Mouse (Mus musculus) liver, adult (tissue): Measurements from ENCODE around the gene Auts2.

ENCODE experiments used
- GATA4 ChIP-seq: IDR thresholded peaks from 2 replicates; pipeline ENCODE4 v1.6.1; 2014; ENCODE audit warnings: mild to moderate bottlenecking, low read length; ENCODE audit not compliant: insufficient replicate concordance

The Auts2 gene

DNA sequence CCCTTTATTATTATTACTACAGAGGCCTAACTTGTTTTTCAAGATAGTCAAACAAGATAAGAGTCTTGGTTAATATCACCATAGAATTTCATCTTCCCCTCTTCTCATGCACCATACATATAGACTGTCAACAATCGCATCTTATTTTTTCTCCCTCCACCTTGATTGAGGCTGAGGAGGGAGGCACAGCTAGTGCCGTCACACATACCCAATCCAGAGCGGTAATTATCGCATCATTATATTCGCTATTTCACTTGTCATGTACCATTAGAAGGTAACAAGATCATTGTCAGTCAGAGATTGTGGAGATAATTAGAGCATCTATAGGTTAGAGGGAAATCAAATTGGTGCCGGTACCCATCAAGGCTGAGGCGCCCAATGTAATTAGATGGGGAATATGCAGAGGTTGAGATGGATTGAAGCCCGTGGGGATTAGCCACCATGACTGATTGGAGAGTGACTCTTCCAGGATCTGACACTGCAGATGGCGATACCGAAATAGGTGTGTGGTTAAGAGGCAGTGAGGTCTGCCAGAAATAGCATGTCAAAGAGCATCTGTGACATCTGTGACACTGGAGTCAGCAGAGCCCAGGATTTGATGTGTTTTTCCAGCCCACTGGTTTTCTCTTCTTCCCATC, 1107.8 kb downstream of the Auts2 start:
- TF ChIP-seq GATA4: no peak

DNA sequence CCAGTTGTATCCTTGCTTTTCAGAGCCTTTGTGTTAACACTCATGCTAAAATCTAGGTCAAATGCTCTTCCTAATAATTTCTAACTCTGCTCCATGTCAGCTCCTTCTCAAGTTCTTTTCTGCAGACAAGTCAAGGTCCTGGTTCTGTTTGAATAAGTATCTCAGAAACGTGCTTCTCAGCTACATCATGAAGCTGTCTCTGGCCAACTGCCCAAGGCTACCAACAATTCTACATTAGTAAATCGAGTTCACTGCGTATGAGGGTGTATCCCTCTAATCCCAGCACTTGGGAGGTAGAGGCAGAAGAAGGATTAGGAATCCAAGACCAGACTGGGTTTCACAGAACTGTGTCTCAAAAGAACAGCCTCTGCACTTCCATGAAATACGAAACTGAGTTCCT, 1109.9 kb downstream of the Auts2 start:
- TF ChIP-seq GATA4: no peak

DNA sequence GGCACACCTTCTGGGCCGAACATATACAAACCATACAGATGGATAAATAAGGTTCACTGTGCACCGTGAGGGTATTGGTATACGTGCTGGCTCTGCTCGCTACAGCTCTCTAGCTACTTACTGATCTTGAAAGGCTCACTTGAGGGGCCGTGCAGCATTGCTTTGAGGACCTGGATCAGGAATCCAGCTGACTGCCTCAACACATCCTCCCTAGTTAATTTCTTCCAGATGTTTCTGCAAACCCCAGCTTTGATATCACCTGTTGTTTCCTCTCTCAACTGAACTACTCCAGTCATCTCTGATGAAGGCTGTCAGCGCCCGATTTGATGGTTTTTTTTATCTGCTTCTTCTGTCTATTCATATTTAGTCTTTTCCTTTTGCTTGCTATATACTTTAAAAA, 1111.2 kb downstream of the Auts2 start:
- TF ChIP-seq GATA4: no peak

DNA sequence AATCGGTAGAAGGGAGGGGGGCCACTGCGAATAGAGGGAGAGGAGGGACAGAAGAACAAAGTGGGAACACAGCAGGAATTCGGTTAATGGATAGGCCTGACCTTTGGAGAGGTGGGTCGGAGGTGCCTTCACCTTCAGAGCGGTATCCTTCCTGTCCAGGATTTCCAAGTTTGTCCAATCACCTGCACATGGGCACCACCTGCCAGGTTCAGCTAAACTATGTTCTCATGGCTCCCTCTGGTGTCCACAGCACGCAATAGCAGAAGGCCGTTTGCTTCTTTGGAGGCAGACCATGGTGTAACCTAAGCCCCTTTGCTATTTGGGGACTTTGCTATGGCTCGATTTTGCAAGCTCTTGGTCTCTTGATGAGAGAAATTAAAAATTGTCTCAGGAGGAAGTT, 1113.0 kb downstream of the Auts2 start:
- no peak for TF ChIP-seq GATA4

DNA sequence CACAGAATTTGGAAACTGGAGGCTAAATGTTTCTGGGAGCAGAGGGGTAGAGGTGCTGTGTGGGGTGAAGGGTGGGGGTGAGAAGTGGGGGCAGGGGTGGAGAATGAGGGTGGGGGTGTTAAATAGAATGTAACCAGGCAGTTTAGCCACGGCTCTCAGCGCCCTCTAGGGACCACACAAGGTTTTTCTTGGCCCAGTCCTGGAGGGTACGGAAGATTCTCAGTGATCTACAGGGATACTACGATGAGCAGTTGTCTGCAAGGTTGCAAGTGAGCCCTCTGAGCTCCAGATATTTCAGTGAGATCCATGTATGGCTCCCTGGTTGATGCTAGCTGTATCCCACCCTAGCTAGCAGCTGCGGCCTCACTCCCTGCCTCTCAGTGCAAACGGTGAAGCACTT, 1113.6 kb downstream of the Auts2 start:
- no peak for TF ChIP-seq GATA4

DNA sequence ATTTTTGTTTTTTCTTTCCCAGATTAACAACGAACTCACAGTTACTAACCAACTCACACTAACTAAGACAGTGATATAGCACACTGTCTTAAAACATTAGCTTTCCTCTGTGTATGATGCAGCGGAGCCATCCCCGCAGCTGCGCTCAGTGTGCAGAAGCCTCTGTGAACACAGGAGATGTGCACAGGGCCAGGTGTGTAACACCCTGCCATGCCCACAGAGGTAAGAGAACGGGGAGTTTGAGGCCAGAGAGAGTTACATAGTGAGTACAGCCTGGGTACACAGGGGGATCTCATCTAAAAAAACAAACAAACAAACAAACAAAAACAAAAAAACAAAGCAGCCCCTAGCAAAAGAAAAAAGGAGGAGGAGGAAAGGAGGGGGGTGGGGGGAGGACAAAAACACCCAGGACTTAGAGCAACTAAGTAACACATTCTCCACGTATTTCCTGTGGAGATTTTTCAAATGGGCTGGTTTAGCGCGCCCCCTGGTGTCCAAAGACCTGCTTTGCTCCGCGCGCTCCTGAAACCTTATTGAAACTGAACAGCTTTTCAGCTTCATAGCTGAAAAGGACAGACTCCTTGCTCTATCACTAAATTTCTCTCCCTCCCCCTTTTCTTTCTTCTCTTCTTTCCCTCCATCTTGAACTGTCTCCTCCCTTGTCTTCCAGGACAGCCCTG, 1115.3 kb downstream of the Auts2 start:
- TF ChIP-seq GATA4: no peak

DNA sequence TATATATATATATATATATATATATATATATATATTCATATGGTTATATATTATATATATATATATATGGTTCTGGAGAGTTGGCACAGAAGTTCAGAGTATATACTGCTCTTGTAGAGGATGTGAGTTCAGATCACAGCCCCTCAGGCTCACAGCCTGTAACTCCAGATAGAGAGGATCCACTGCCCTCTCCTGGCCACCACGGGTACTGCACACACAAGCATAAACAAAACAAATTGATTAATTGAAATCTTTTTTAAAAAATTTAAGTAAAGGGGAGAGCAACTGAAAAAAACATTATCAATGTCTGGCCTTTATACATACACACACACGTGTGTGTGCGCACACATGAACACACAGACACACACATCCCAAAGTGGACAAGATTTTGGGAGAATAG, 1120.4 kb downstream of the Auts2 start:
- TF ChIP-seq GATA4: no peak

DNA sequence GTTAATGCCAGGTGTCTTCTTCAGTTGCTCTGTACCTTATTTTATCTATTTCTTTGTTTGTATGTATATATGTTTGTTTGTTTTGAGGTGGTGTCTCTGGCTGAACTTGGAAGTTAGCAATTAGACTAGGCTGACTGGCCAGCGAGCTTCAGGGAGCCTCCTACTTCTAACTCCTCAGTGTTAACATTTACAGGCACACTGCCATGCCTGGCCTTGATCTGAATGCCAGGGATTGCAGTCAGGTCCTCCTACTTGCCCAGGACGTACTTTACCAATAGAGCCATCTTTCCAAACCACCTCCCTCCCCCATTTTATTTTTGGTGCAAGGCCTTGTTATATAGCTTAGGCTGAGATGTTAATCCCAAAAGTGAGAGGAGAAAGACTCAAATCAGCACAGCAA, 1122.7 kb downstream of the Auts2 start:
- no peak for TF ChIP-seq GATA4

DNA sequence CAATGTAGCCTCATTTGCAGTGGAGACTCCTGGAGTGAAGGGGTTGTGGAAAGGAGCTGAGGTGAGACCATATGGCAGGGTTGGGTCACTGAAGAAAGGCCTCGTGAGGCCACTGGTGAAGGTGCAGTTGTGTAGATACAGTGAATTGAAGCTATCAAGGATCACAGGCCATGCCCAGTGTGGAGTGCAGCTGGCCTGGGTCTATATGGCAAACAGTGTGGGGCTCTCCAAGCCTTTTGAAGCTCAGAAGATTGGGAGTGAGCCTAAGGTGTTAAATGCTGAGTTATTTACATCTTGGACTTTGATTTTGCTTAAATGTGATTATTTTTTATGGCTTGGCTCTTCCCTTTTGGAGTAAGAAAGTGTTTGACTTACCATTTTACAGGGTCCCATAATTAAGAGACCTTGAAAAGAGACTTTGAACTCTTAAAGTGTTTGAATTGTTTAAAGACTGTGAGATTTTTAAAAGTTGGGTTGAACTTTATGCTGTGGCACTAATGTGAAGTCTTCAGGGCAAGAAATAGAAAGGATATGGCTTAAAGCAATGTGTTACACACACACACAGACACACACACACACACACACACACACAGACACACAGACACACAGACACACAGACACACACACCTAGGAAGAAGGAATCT, 1127.1 kb downstream of the Auts2 start:
- TF ChIP-seq GATA4: no peak

DNA sequence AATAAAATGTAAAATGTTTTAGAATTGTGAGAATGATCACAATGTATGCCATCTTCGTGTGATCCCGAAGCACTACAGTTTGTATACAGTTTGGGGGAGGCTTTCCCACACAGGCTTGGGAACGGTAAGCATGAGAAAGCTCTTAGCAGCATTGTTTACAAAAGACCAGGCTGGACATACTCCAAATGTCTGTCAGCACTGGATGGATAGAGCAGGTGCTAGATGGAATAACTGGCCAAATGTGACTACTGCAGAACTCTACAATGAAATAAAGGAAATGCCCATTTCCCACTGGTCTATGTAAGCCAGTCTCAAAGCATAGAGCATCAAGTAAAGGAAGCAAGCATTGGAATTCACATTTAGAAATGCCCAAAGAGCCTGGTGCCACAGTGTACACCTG, 1144.9 kb downstream of the Auts2 start:
- no peak for TF ChIP-seq GATA4

DNA sequence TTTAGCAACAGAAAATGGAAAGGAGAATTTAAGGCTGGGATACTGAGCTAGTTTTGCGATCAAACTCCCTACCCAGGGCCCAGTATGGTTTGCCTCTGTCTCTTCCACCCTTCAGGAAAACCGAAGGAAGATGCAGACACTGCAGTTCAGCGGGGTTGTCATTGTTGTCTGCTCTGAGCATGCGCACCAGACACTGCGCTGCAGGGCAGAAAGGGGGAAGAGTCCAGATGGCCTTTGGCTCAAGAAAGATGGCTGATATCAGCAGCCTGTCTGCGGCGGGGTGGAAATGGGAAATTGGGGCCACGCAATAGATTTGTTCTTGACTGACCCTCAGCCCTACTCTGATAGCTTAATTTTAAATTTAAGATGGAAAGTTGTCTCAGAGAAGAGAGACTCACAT, 1147.4 kb downstream of the Auts2 start:
- no peak for TF ChIP-seq GATA4
